In genomic region chr8:72760216-72760615, GRCm38 (mm10) we compare ENCODE assay signal across 28 mouse cellular contexts. TPM values are rescaled to one million over a fixed set of nuclear protein-coding genes. Genes with fewer than 3 reads are reported as not detected.
A peak's percentile ranks its signal among the peaks of the same experiment; 100 is the strongest.
DNase-seq lines count a peak whose midpoint lies in the region; ATAC-seq lines count a peak whose summit lies in the region.
"Had no signal": no experiment of that assay in that cellular context is flagged by ENCODE, and none has a peak within 500 bp of the region (broad histone marks: within the 10 kb centered on the region; RNA-seq: fewer than 3 reads in every experiment).

No protein-coding gene starts in this region.

- WGBS in heart, embryonic 11.5 days (ENCODE audit: insufficient replicate concordance): 79% methylated on average over 3 of the region's 3 CpGs
- WGBS in embryonic facial prominence, embryonic 10.5 days: 86% methylated on average over 3 of the region's 3 CpGs

- H3K27me3 ChIP-seq in heart, embryonic 11.5 days (ENCODE audit: control insufficient read depth, insufficient read depth, low read length): no peaks in the 10 kb centered on the region
- no peaks in the 10 kb centered on the region for H3K27me3 ChIP-seq in embryonic facial prominence, embryonic 10.5 days (replicated peaks; ENCODE audit: low read depth, poor library complexity, severe bottlenecking)
- H3K27me3 ChIP-seq: CH12.LX; embryonic facial prominence, embryonic 15.5 days; Patski had no signal

- no peak overlapping the region for H3K4me3 ChIP-seq in heart, embryonic 11.5 days (ENCODE audit: low read depth, low read length)
- no peak overlapping the region for H3K4me3 ChIP-seq in embryonic facial prominence, embryonic 10.5 days
- H3K4me3 ChIP-seq: embryonic facial prominence, embryonic 15.5 days; left cerebral cortex, adult 2 months had no signal

- no peaks in the 10 kb centered on the region for H3K4me1 ChIP-seq in heart, embryonic 11.5 days (ENCODE audit: control insufficient read depth, insufficient read depth, low read length)
- peaks cover 9% of the 10 kb centered on the region for H3K4me1 ChIP-seq in embryonic facial prominence, embryonic 10.5 days
- H3K4me1 ChIP-seq: embryonic facial prominence, embryonic 15.5 days had no signal

- peak; percentile 80 for DNase-seq in heart, adult 11 months
- DNase-seq in layer of hippocampus, adult 11-12 months (ENCODE audit: low spot score): peak; percentile 2
- no peak for DNase-seq in layer of hippocampus, postnatal 36 days
- DNase-seq in ovary, postnatal 10 days (ENCODE audit: low spot score): peak; percentile 0
- no peak for DNase-seq in ovary, postnatal 14 days (ENCODE audit: low spot score)
- DNase-seq in embryonic facial prominence, embryonic 10.5 days (ENCODE audit: low spot score): peak; percentile 7
- no peak for DNase-seq in retina, embryonic 14.5 days (ENCODE audit: low spot score)
- DNase-seq: adrenal gland, postnatal 36 days; cerebellum, adult 9-10 months; gastrocnemius, postnatal 10 days; heart, postnatal 36 days; layer of hippocampus, adult 9-11 months; lung, embryonic 14.5 days; lung, postnatal 36 days; retina, postnatal 1 day; right cerebral cortex, postnatal 4 days; thymus, adult 2 months had no signal

- ATAC-seq in heart, embryonic 11.5 days (replicated peaks; ENCODE audit: insufficient number of reproducible peaks, low FRiP score, low TSS enrichment): no peak
- ATAC-seq: forebrain, embryonic 16.5 days; inflammation-experienced regulatory T-cells, adult 6 months; Patski had no signal

- H3K4me2 ChIP-seq in heart, embryonic 11.5 days: no peak overlapping the region
- H3K4me2 ChIP-seq: embryonic facial prominence, embryonic 15.5 days; hindbrain, embryonic 14.5 days; lung, embryonic 14.5 days; midbrain, embryonic 11.5 days had no signal

- H3K36me3 ChIP-seq in heart, embryonic 11.5 days (ENCODE audit: control insufficient read depth, insufficient read depth, low read length): peaks cover 29% of the 10 kb centered on the region
- H3K36me3 ChIP-seq in embryonic facial prominence, embryonic 10.5 days (replicated peaks): peaks cover 46% of the 10 kb centered on the region

- no peaks in the 10 kb centered on the region for H3K9me3 ChIP-seq in heart, embryonic 11.5 days (replicated peaks; ENCODE audit: control insufficient read depth, low read length)
- H3K9me3 ChIP-seq in embryonic facial prominence, embryonic 10.5 days: no peaks in the 10 kb centered on the region
- H3K9me3 ChIP-seq: embryonic facial prominence, embryonic 15.5 days; G1E had no signal

- H3K9ac ChIP-seq in heart, embryonic 11.5 days (ENCODE audit: low read depth, low read length): no peak overlapping the region
- H3K9ac ChIP-seq: embryonic facial prominence, embryonic 15.5 days; hindbrain, embryonic 14.5 days; lung, embryonic 14.5 days had no signal

- no peak overlapping the region for H3K27ac ChIP-seq in heart, embryonic 11.5 days (ENCODE audit: low read depth, low read length)
- H3K27ac ChIP-seq in embryonic facial prominence, embryonic 10.5 days (replicated peaks): no peak overlapping the region
- H3K27ac ChIP-seq: embryonic facial prominence, embryonic 15.5 days; hindbrain, embryonic 14.5 days; left cerebral cortex, adult 2 months had no signal

RNA-seq across cellular contexts. Expression of gene F2rl3, which starts 1.5 kb away (rescaled TPM):
- 1.2 and 1.3 TPM in 2 replicates for polyA plus RNA-seq in heart, embryonic 11.5 days (2014; fragmentation: Nextera tagmentation; extraction: Ambion mirVana)
- under 1 TPM; 0.23 to 0.40 TPM for total RNA-seq in layer of hippocampus, postnatal 36 days (2021)
- 2.0 and 2.1 TPM in 2 replicates for polyA plus RNA-seq in embryonic facial prominence, embryonic 10.5 days (2016; fragmentation: Nextera tagmentation; extraction: Ambion mirVana)
- total RNA-seq: left cerebral cortex, adult 2 months; liver, adult 2 months had no signal
- polyA plus RNA-seq: G1E had no signal

RNA-seq across cellular contexts. Expression of gene Sin3b, which starts 37.1 kb away (rescaled TPM):
- 152 and 153 TPM in 2 replicates for polyA plus RNA-seq in heart, embryonic 11.5 days (2014; fragmentation: Nextera tagmentation; extraction: Ambion mirVana)
- 100 to 1,000 TPM; 170 to 183 TPM for total RNA-seq in layer of hippocampus, postnatal 36 days (2021)
- 142 and 149 TPM in 2 replicates for polyA plus RNA-seq in embryonic facial prominence, embryonic 10.5 days (2016; fragmentation: Nextera tagmentation; extraction: Ambion mirVana)

Comparison
In these comparisons a context has a peak if more than half of its experiments do, and no peak if none do; other contexts are left out.
1. DNase-seq: peak in heart, adult 11 months (single experiment), layer of hippocampus, adult 11-12 months (single experiment), ovary, postnatal 10 days (single experiment) and embryonic facial prominence, embryonic 10.5 days (single experiment); none in layer of hippocampus, postnatal 36 days (0 of 2), ovary, postnatal 14 days (single experiment) and retina, embryonic 14.5 days (single experiment).